8 mouse cellular contexts compared by ENCODE assay signal in the genomic region with DNA sequence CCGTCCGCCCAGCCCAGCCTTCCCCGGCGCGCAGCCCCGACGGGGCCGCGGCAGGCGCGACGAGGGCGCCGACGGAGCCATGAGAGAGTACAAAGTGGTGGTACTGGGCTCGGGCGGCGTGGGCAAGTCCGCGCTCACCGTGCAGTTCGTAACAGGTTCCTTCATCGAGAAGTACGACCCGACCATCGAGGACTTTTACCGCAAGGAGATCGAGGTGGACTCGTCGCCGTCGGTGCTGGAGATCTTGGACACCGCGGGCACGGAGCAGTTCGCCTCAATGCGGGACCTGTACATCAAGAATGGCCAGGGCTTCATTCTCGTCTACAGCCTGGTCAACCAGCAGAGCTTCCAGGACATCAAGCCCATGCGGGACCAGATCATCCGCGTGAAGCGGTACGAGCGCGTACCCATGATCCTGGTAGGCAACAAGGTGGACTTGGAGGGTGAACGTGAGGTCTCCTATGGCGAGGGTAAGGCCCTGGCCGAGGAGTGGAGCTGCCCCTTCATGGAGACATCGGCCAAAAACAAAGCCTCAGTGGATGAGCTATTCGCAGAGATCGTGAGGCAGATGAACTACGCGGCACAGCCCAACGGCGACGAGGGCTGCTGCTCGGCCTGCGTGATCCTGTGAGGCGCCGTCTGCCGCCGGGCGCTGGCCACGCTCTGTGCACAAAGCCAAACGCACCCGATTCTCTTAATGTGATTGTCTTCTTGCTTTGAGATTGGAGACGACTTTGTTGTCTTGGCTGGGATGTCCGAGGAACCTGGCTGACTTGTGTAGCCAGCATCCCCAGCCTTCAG. TPM values are rescaled to one million over a fixed set of nuclear protein-coding genes. Genes with fewer than 3 reads are reported as not detected.
DNase-seq lines count a peak whose midpoint lies in the region; ATAC-seq and TF ChIP-seq lines count a peak whose summit lies in the region.

No protein-coding gene starts in this region.

- peak overlapping the region; percentile 82 for H3ac ChIP-seq in C2C12 (ENCODE audit: control insufficient read depth, insufficient read length, low read depth)

- peak; percentile 38 for TF ChIP-seq CTCF in C2C12 (IDR thresholded peaks at IDR 0.05; ENCODE audit: control insufficient read depth, insufficient read depth, insufficient read length)
- 0 out of 2 replicates have a peak, but pooled peaks have one; percentile 4 for TF ChIP-seq CTCF in brain, embryonic 14.5 days (IDR thresholded peaks at IDR 0.05; ENCODE audit: borderline replicate concordance, extremely low read depth, insufficient read depth, insufficient read length)
- TF ChIP-seq CTCF in stomach, postnatal 0 days (IDR thresholded peaks at IDR 0.05; ENCODE audit: low read depth), result peak; percentile 47

- WGBS in heart, embryonic 15.5 days, result under 1% methylated on average over 68 of the region's 68 CpGs
- WGBS in liver, embryonic 16.5 days (ENCODE audit: insufficient replicate concordance), result under 1% methylated on average over 68 of the region's 68 CpGs
- WGBS in neural tube, embryonic 11.5 days, result under 1% methylated on average over 68 of the region's 68 CpGs
- WGBS in stomach, postnatal 0 days, result under 1% methylated on average over 68 of the region's 68 CpGs

- 0 out of 2 replicates have a peak, but pooled peaks have one; percentile 13 for TF ChIP-seq POLR2A in brain, embryonic 14.5 days (IDR thresholded peaks at IDR 0.05; ENCODE audit: borderline replicate concordance, extremely low read depth, insufficient read depth, insufficient read length, poor library complexity, severe bottlenecking)

- H3K79me2 ChIP-seq in C2C12 (ENCODE audit: control insufficient read depth, insufficient read depth), result peaks cover 50% of the 10 kb centered on the region

- H3K27me3 ChIP-seq in C2C12 (ENCODE audit: control insufficient read depth, insufficient read depth, insufficient read length), result no peaks in the 10 kb centered on the region
- no peaks in the 10 kb centered on the region for H3K27me3 ChIP-seq in heart, embryonic 15.5 days
- peaks cover 3% of the 10 kb centered on the region; the same call in 1 of the 2 replicates for H3K27me3 ChIP-seq in liver, embryonic 16.5 days (ENCODE audit: control insufficient read depth, insufficient read depth, low read depth, low read length)
- no peaks in the 10 kb centered on the region for H3K27me3 ChIP-seq in neural tube, embryonic 11.5 days (ENCODE audit: control insufficient read depth, insufficient read depth, low read length)
- no peaks in the 10 kb centered on the region for H3K27me3 ChIP-seq in stomach, postnatal 0 days (ENCODE audit: control insufficient read depth, insufficient read depth, low read length)

- H3K36me3 ChIP-seq in C2C12 (ENCODE audit: control insufficient read depth, insufficient read depth), result peaks cover 10% of the 10 kb centered on the region
- H3K36me3 ChIP-seq in heart, embryonic 15.5 days, result no peaks in the 10 kb centered on the region
- no peaks in the 10 kb centered on the region for H3K36me3 ChIP-seq in liver, embryonic 16.5 days (ENCODE audit: control insufficient read depth, insufficient read depth)
- H3K36me3 ChIP-seq in neural tube, embryonic 11.5 days (ENCODE audit: control insufficient read depth, insufficient read depth, low read length), result no peaks in the 10 kb centered on the region
- H3K36me3 ChIP-seq in stomach, postnatal 0 days (ENCODE audit: control insufficient read depth, insufficient read depth, low read length), result no peaks in the 10 kb centered on the region

- peak overlapping the region; percentile 96 for H3K27ac ChIP-seq in heart, embryonic 15.5 days
- peak overlapping the region; percentile 35 for H3K27ac ChIP-seq in liver, embryonic 16.5 days (ENCODE audit: low read length)
- peak overlapping the region; percentile 77 for H3K27ac ChIP-seq in neural tube, embryonic 11.5 days (ENCODE audit: low read depth, low read length)
- H3K27ac ChIP-seq in stomach, postnatal 0 days (replicated peaks), result peak overlapping the region; percentile 99

- peak; percentile 52; the same call in 1 of the 2 replicates for ATAC-seq in erythroid progenitor cell, adult 5-6 weeks (replicated peaks; ENCODE audit: low FRiP score, poor library complexity, severe bottlenecking)
- no peak for ATAC-seq in heart, embryonic 15.5 days (replicated peaks; ENCODE audit: insufficient number of reproducible peaks, insufficient read depth, low FRiP score, low read depth)
- ATAC-seq in liver, embryonic 16.5 days (ENCODE audit: low read depth), result no peak
- ATAC-seq in neural tube, embryonic 11.5 days (ENCODE audit: insufficient read depth, low FRiP score, low TSS enrichment), result peak; percentile 17
- ATAC-seq in stomach, postnatal 0 days (ENCODE audit: low FRiP score, low TSS enrichment), result no peak

- peaks cover 46% of the 10 kb centered on the region for H3K79me3 ChIP-seq in C2C12 (ENCODE audit: low read depth)

- peaks cover 13% of the 10 kb centered on the region for H3K4me1 ChIP-seq in heart, embryonic 15.5 days (replicated peaks)
- peaks cover 18% of the 10 kb centered on the region for H3K4me1 ChIP-seq in liver, embryonic 16.5 days (ENCODE audit: control insufficient read depth, low read depth, low read length)
- H3K4me1 ChIP-seq in neural tube, embryonic 11.5 days (ENCODE audit: control insufficient read depth, insufficient read depth, low read length), result peaks cover 11% of the 10 kb centered on the region; the same call in 1 of the 2 replicates
- H3K4me1 ChIP-seq in stomach, postnatal 0 days (replicated peaks; ENCODE audit: control insufficient read depth, insufficient read depth), result no peaks in the 10 kb centered on the region; the same call in 1 of the 2 replicates

- TF ChIP-seq EP300 in stomach, postnatal 0 days (optimal IDR thresholded peaks at IDR 0.05), result no peak

- peak overlapping the region; percentile 92 for H3K4me3 ChIP-seq in C2C12 (ENCODE audit: insufficient read depth, poor library complexity, severe bottlenecking)
- H3K4me3 ChIP-seq in heart, embryonic 15.5 days, result peak overlapping the region; percentile 91
- H3K4me3 ChIP-seq in liver, embryonic 16.5 days (ENCODE audit: low read depth, low read length), result peak overlapping the region; percentile 74
- peak overlapping the region; percentile 67 for H3K4me3 ChIP-seq in neural tube, embryonic 11.5 days (ENCODE audit: low read depth, low read length)
- peak overlapping the region; percentile 87 for H3K4me3 ChIP-seq in stomach, postnatal 0 days (ENCODE audit: low read depth, low read length)

- no peaks in the 10 kb centered on the region for H3K9me3 ChIP-seq in heart, embryonic 15.5 days (replicated peaks)
- no peaks in the 10 kb centered on the region for H3K9me3 ChIP-seq in liver, embryonic 16.5 days (replicated peaks; ENCODE audit: control insufficient read depth, low read length)
- H3K9me3 ChIP-seq in neural tube, embryonic 11.5 days (ENCODE audit: control insufficient read depth, low read length), result no peaks in the 10 kb centered on the region
- no peaks in the 10 kb centered on the region for H3K9me3 ChIP-seq in stomach, postnatal 0 days (ENCODE audit: control insufficient read depth, low read length)

- H3K9ac ChIP-seq in heart, embryonic 15.5 days, result peak overlapping the region; percentile 83
- H3K9ac ChIP-seq in liver, embryonic 16.5 days (ENCODE audit: low read depth, low read length), result peak overlapping the region; percentile 73
- H3K9ac ChIP-seq in neural tube, embryonic 11.5 days (ENCODE audit: low read length), result peak overlapping the region; percentile 78
- H3K9ac ChIP-seq in stomach, postnatal 0 days (ENCODE audit: low read length), result peak overlapping the region; percentile 83

- peak; percentile 76 for DNase-seq in brain, embryonic 14.5 days (ENCODE audit: low read depth)
- DNase-seq in kidney, postnatal 25 days, result peak; percentile 21 to 42
- DNase-seq in neural tube, embryonic 11.5 days (ENCODE audit: low spot score), result peak; percentile 62
- peak; percentile 53 for DNase-seq in stomach, postnatal 0 days (ENCODE audit: low spot score)

- H3K4me2 ChIP-seq in heart, embryonic 15.5 days, result peak overlapping the region; percentile 85
- peak overlapping the region; percentile 97 for H3K4me2 ChIP-seq in liver, embryonic 16.5 days (ENCODE audit: low read depth, low read length)
- peak overlapping the region; percentile 76 for H3K4me2 ChIP-seq in neural tube, embryonic 11.5 days (ENCODE audit: low read depth)
- peak overlapping the region; percentile 86 for H3K4me2 ChIP-seq in stomach, postnatal 0 days (replicated peaks; ENCODE audit: low read depth)

TF ChIP-seq in C2C12, 6 proteins besides CTCF, POLR2A, EP300 and RAD21:
- no peak for TF ChIP-seq MYOG (IDR thresholded peaks at IDR 0.05; ENCODE audit: control insufficient read depth, extremely low read depth, insufficient read length)
- TF ChIP-seq USF1 (IDR thresholded peaks at IDR 0.05; ENCODE audit: low read depth), result no peak
- TF ChIP-seq FOSL1 (IDR thresholded peaks at IDR 0.05; ENCODE audit: insufficient read depth, low read length, poor library complexity, severe bottlenecking), result no peak
- TF ChIP-seq MAX (IDR thresholded peaks at IDR 0.05), result no peak
- no peak for TF ChIP-seq MYOD1 (IDR thresholded peaks at IDR 0.05; ENCODE audit: control insufficient read depth, insufficient read length, low read depth)

RNA-seq across cellular contexts. Expression of a gene that starts 0.6 kb away (rescaled TPM):
- polyA plus RNA-seq in C2C12 (2012; fragmentation: generic; extraction: Trizol), result 3.1 TPM
- 0.38 and 0.68 TPM in 2 replicates for polyA plus RNA-seq in brain, embryonic 14.5 days (2012; rRNA removed)
- total RNA-seq in erythroid progenitor cell, adult 5-6 weeks (2015; ENCODE audit: low replicate concordance), result not detected in 2 replicates
- 0.08 TPM in 1 of 2 replicates, not detected in the other for total RNA-seq in erythroid progenitor cell, adult 5-6 weeks (2017; ENCODE audit: low replicate concordance)
- not detected in 2 replicates for polyA plus RNA-seq in heart, embryonic 15.5 days (2015; fragmentation: Nextera tagmentation; extraction: Ambion mirVana)
- polyA plus RNA-seq in liver, embryonic 16.5 days (2015; fragmentation: Nextera tagmentation; extraction: Ambion mirVana), result not detected in 2 replicates
- polyA plus RNA-seq in neural tube, embryonic 11.5 days (2014; fragmentation: Nextera tagmentation; extraction: Ambion mirVana), result not detected in 2 replicates
- not detected in 2 replicates for polyA plus RNA-seq in stomach, postnatal 0 days (2015; fragmentation: Nextera tagmentation; extraction: Ambion mirVana)

RNA-seq across cellular contexts. Expression of a gene that starts 3.7 kb away (rescaled TPM):
- 4.5 TPM for polyA plus RNA-seq in C2C12 (2012; fragmentation: generic; extraction: Trizol)
- 8.7 and 9.5 TPM in 2 replicates for polyA plus RNA-seq in brain, embryonic 14.5 days (2012; rRNA removed)
- 1.4 and 1.7 TPM in 2 replicates for total RNA-seq in erythroid progenitor cell, adult 5-6 weeks (2015; ENCODE audit: low replicate concordance)
- 1.4 and 1.9 TPM in 2 replicates for total RNA-seq in erythroid progenitor cell, adult 5-6 weeks (2017; ENCODE audit: low replicate concordance)
- 6.2 TPM in 2 replicates for polyA plus RNA-seq in heart, embryonic 15.5 days (2015; fragmentation: Nextera tagmentation; extraction: Ambion mirVana)
- 1.9 and 2.0 TPM in 2 replicates for polyA plus RNA-seq in liver, embryonic 16.5 days (2015; fragmentation: Nextera tagmentation; extraction: Ambion mirVana)
- polyA plus RNA-seq in neural tube, embryonic 11.5 days (2014; fragmentation: Nextera tagmentation; extraction: Ambion mirVana), result 12.5 and 13.0 TPM in 2 replicates
- polyA plus RNA-seq in stomach, postnatal 0 days (2015; fragmentation: Nextera tagmentation; extraction: Ambion mirVana), result 7.1 and 7.2 TPM in 2 replicates

Comparison
In these comparisons a context has a peak if more than half of its experiments do, and no peak if none do; other contexts are left out.
1. ATAC-seq: peak in erythroid progenitor cell, adult 5-6 weeks (single experiment) and neural tube, embryonic 11.5 days (single experiment); none in heart, embryonic 15.5 days (single experiment), liver, embryonic 16.5 days (single experiment) and stomach, postnatal 0 days (single experiment).
2. H3K27ac ChIP-seq: peak in every context shown above with its lines; median percentile 99 in stomach, postnatal 0 days; 96 in heart, embryonic 15.5 days; 77 in neural tube, embryonic 11.5 days; 35 in liver, embryonic 16.5 days.
3. Peak in every context shown above with its lines, with median percentiles within 50 percentile points of each other: H3K4me3 ChIP-seq, CTCF ChIP-seq, DNase-seq, H3K4me2 ChIP-seq and H3K9ac ChIP-seq.